Mouse (Mus musculus) megakaryocyte, adult 5-6 weeks (primary cell): ENCODE measurements around the gene Cds1. TPM values are rescaled to one million over a fixed set of nuclear protein-coding genes. Genes with fewer than 3 reads are reported as not detected.

Experiments used
- ATAC-seq: 2 replicates; pipeline ENCODE4 v1.8.0; 2016; ENCODE audit warnings: mild to moderate bottlenecking, inconsistent platforms; ENCODE audit not compliant: poor library complexity, severe bottlenecking
- total RNA-seq, 2 experiments: library from RNA; stranded (forward) in 1 of 2; stranded (reverse) in 1 of 2; fragments of 153-499, 151-499 nt in 1 of 2; fragments of 221-1000, 200-1000 nt in 1 of 2; gene quantifications; 2 replicates each; pipeline versions ENCODE4 v1.2.3 to v1.2.4; 2015 to 2017

Cds1 gene
- total RNA-seq, 2 experiments from 2014 or later = 6.8 to 10.2 TPM

DNA sequence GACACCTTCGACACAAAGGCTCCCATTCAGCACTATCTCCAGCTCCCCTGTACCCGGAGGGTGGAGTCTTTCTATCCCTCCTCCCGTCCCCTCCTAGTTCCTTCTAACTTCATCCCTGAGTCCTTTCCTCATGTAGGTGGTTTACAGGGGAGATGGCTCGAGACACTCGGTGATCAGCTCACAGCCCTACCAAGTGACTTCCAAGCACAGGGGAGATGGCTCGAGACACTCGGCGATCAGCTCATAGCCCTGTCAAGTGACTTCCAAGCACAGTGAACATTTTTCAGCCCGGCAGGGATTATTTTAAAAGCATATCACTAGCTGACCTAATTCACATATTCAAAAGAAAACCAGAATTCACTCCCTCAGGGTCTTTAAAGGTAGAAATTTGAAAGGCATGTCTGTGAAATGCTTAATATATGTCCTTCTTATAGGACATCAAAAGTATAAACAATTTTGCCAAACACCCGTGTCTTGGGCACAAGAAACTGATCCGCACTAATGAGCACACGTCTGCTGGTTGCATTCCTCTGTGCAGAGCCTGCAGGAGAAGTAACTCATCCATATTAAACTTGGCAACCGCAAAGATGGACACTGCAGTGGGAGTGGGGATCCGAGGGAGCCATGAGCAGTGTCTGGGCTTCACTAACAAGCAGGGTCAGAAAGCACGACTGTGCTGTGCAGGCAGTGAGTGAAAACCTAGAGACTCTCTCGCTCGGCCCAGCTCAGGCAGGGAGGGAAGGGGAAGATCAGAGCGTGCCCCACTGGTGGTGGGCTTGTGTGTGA, 97.0 kb downstream of the Cds1 start:
- no peak for ATAC-seq

DNA sequence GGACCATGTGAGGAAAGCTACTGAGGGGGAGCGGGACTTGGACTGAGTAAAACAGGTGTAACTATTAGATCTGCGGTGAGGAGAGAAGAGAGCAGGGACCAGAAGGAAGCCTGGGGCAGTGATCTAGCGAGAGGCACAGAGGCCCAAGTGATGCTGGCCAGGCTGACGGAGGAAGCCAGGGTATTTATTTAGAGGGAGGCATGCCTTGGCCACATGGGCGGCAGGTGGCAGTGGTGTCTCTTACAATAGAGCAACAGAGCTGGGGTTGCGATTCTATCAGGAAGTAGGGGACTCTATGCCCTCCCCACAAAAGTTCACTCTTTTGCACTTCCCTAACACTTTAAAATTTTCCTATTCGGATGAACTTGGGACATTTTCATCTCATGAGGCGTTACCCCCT, 97.7 kb downstream of the Cds1 start:
- no peak for ATAC-seq

DNA sequence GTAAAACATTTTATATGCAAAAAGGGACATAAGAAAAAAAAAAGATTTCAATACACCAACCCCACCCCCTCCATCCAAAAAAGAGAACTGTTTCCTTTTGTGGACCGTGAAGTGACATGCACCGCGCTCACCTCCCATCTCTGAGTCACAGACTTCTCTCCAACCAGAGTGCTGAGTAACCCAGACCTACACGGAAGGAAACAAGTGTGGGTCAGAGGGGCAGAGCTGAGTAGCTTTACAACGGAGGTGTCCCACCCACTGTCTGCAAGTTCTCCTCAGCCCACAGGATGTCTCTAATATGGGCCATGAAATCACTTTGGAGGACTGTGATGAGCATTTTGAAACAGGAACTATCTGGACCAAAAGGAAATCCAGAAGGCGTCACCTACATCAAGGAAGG, 99.0 kb downstream of the Cds1 start:
- peak; percentile 87 for ATAC-seq

DNA sequence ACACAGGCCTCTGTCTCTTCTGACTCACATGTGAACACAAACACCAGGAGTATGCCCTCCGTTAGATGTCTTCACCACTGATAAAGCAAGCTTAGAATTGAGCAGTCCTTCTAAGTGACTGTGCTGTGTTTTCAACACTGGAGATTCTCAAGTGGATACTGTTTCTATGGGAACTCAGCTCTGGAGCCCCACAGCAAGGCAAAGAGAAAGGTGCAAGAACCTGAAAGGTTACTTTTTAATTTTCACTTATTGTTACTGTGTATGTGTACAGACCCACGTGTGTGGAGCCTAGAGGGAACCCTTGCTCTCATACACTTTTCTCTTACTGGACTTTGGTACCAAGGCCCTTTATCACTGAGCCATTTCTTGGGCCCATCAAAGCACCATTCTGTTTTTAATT, 101.8 kb downstream of the Cds1 start:
- no peak for ATAC-seq

Other genes with a start within 250 kb of the Cds1 start
- not detected in 2 replicates for gene Nkx6-1, start 100.1 kb upstream of the Cds1 start, total RNA-seq (2015)
- gene Nkx6-1, start 100.1 kb upstream of the Cds1 start, total RNA-seq (2017) = not detected in 2 replicates